In genomic region chr13:59997431-59997830, GRCm38 (mm10) we compare ENCODE assay signal across 26 mouse cellular contexts.
DNase-seq lines count a peak whose midpoint lies in the region; ATAC-seq and TF ChIP-seq lines count a peak whose summit lies in the region.
"Had no signal": no experiment of that assay in that cellular context is flagged by ENCODE, and none has a peak within 500 bp of the region (broad histone marks: within the 10 kb centered on the region; RNA-seq: fewer than 3 reads in every experiment).

No protein-coding gene starts in this region.

- ATAC-seq in forebrain, embryonic 14.5 days, result no peak
- ATAC-seq in limb, embryonic 13.5 days (ENCODE audit: low FRiP score, low read depth), result no peak
- ATAC-seq in intestine, postnatal 0 days, result no peak
- ATAC-seq: forebrain, embryonic 16.5 days; hindbrain, embryonic 16.5 days; intestine, embryonic 15.5 days; Patski had no signal

- H3K27me3 ChIP-seq in forebrain, embryonic 10.5 days (ENCODE audit: poor library complexity, severe bottlenecking), result no peaks in the 10 kb centered on the region
- H3K27me3 ChIP-seq in forebrain, embryonic 14.5 days (replicated peaks; ENCODE audit: control insufficient read depth, insufficient read depth, low read length), result no peaks in the 10 kb centered on the region
- no peaks in the 10 kb centered on the region for H3K27me3 ChIP-seq in limb, embryonic 13.5 days
- no peaks in the 10 kb centered on the region for H3K27me3 ChIP-seq in intestine, postnatal 0 days (replicated peaks; ENCODE audit: control insufficient read depth, insufficient read depth, low read length)
- H3K27me3 ChIP-seq: embryonic facial prominence, embryonic 12.5 days; embryonic facial prominence, embryonic 15.5 days; hindbrain, embryonic 13.5 days; intestine, embryonic 15.5 days; Patski had no signal

- peaks cover 5% of the 10 kb centered on the region; the same call in 1 of the 2 replicates for H3K9me3 ChIP-seq in forebrain, embryonic 10.5 days
- H3K9me3 ChIP-seq in forebrain, embryonic 14.5 days (replicated peaks; ENCODE audit: control insufficient read depth, low read length), result no peaks in the 10 kb centered on the region
- no peaks in the 10 kb centered on the region for H3K9me3 ChIP-seq in limb, embryonic 13.5 days
- no peaks in the 10 kb centered on the region for H3K9me3 ChIP-seq in intestine, postnatal 0 days (ENCODE audit: control insufficient read depth)
- H3K9me3 ChIP-seq: embryonic facial prominence, embryonic 15.5 days; forebrain, embryonic 12.5 days; hindbrain, embryonic 10.5 days; hindbrain, embryonic 13.5 days; intestine, embryonic 15.5 days had no signal

- no peaks in the 10 kb centered on the region for H3K36me3 ChIP-seq in forebrain, embryonic 10.5 days (replicated peaks)
- no peaks in the 10 kb centered on the region for H3K36me3 ChIP-seq in forebrain, embryonic 14.5 days (ENCODE audit: control insufficient read depth, insufficient read depth, low read length)
- H3K36me3 ChIP-seq in limb, embryonic 13.5 days, result no peaks in the 10 kb centered on the region
- no peaks in the 10 kb centered on the region for H3K36me3 ChIP-seq in intestine, postnatal 0 days (ENCODE audit: control insufficient read depth, insufficient read depth)
- H3K36me3 ChIP-seq: embryonic facial prominence, embryonic 12.5 days; embryonic facial prominence, embryonic 15.5 days; forebrain, embryonic 12.5 days; hindbrain, embryonic 10.5 days; hindbrain, embryonic 13.5 days; intestine, embryonic 15.5 days had no signal

- H3K27ac ChIP-seq in forebrain, embryonic 10.5 days, result 0 out of 2 replicates have a peak overlapping the region, but pooled peaks have one; percentile 30
- H3K27ac ChIP-seq in forebrain, embryonic 14.5 days (ENCODE audit: low read depth, low read length), result no peak overlapping the region
- 0 out of 2 replicates have a peak overlapping the region, but pooled peaks have one; percentile 81 for H3K27ac ChIP-seq in limb, embryonic 13.5 days
- no peak overlapping the region for H3K27ac ChIP-seq in intestine, postnatal 0 days (ENCODE audit: low read depth, low read length)
- H3K27ac ChIP-seq: embryonic facial prominence, embryonic 12.5 days; embryonic facial prominence, embryonic 15.5 days; forebrain, embryonic 12.5 days; hindbrain, embryonic 10.5 days; hindbrain, embryonic 13.5 days; intestine, embryonic 15.5 days had no signal

- H3K9ac ChIP-seq in forebrain, embryonic 14.5 days (ENCODE audit: low read length), result no peak overlapping the region
- no peak overlapping the region for H3K9ac ChIP-seq in limb, embryonic 13.5 days
- no peak overlapping the region for H3K9ac ChIP-seq in intestine, postnatal 0 days (ENCODE audit: low read depth, low read length)
- H3K9ac ChIP-seq: embryonic facial prominence, embryonic 12.5 days; embryonic facial prominence, embryonic 15.5 days; forebrain, embryonic 12.5 days; hindbrain, embryonic 13.5 days; intestine, embryonic 15.5 days had no signal

- no peak for TF ChIP-seq CTCF in intestine, postnatal 0 days (IDR thresholded peaks at IDR 0.05; ENCODE audit: low read depth)

- H3K4me1 ChIP-seq in forebrain, embryonic 10.5 days, result peaks cover 56% of the 10 kb centered on the region
- H3K4me1 ChIP-seq in forebrain, embryonic 14.5 days (ENCODE audit: control insufficient read depth, insufficient read depth, low read length), result peaks cover 14% of the 10 kb centered on the region
- peaks cover 71% of the 10 kb centered on the region for H3K4me1 ChIP-seq in limb, embryonic 13.5 days
- no peaks in the 10 kb centered on the region for H3K4me1 ChIP-seq in intestine, postnatal 0 days (replicated peaks; ENCODE audit: control insufficient read depth, insufficient read depth, low read length)
- H3K4me1 ChIP-seq: intestine, embryonic 15.5 days had no signal

- H3K4me3 ChIP-seq in forebrain, embryonic 10.5 days, result no peak overlapping the region
- no peak overlapping the region for H3K4me3 ChIP-seq in forebrain, embryonic 14.5 days (ENCODE audit: low read depth, low read length)
- no peak overlapping the region for H3K4me3 ChIP-seq in limb, embryonic 13.5 days
- H3K4me3 ChIP-seq in intestine, postnatal 0 days (ENCODE audit: low read depth, low read length), result no peak overlapping the region
- H3K4me3 ChIP-seq: embryonic facial prominence, embryonic 12.5 days; embryonic facial prominence, embryonic 15.5 days; forebrain, embryonic 12.5 days; hindbrain, embryonic 10.5 days; hindbrain, embryonic 13.5 days; intestine, embryonic 15.5 days had no signal

- no peak overlapping the region for H3K4me2 ChIP-seq in forebrain, embryonic 14.5 days (ENCODE audit: low read length)
- H3K4me2 ChIP-seq in limb, embryonic 13.5 days (replicated peaks), result no peak overlapping the region
- H3K4me2 ChIP-seq in intestine, postnatal 0 days (replicated peaks; ENCODE audit: low read depth), result no peak overlapping the region
- H3K4me2 ChIP-seq: embryonic facial prominence, embryonic 12.5 days; embryonic facial prominence, embryonic 15.5 days; forebrain, embryonic 12.5 days; heart, embryonic 11.5 days; hindbrain, embryonic 13.5 days; intestine, embryonic 15.5 days had no signal

- WGBS in forebrain, embryonic 10.5 days, result 93% methylated on average over 3 of the region's 3 CpGs
- WGBS in forebrain, embryonic 14.5 days, result 93% methylated on average over 3 of the region's 3 CpGs
- WGBS in limb, embryonic 13.5 days, result 60% methylated on average over 3 of the region's 3 CpGs
- WGBS in intestine, postnatal 0 days, result 81% methylated on average over 3 of the region's 3 CpGs

- no peak for DNase-seq in forebrain, embryonic 10.5 days (ENCODE audit: extremely low spot score, low spot score)
- no peak for DNase-seq in forebrain, embryonic 14.5 days (ENCODE audit: low spot score)
- peak; percentile 30 for DNase-seq in 3134 (ENCODE audit: extremely low read depth, insufficient read length, low spot score)
- DNase-seq in NIH3T3 (ENCODE audit: low read depth), result peak; percentile 73
- no peak for DNase-seq in testis, postnatal 10 days (ENCODE audit: low spot score)
- DNase-seq in spleen, adult 12 weeks (ENCODE audit: low spot score), result no peak
- DNase-seq: adrenal gland, postnatal 10 days; adrenal gland, postnatal 36 days; cerebellum, adult 11-12 months; cerebellum, adult 8-10 months; cerebellum, postnatal 14 days; gastrocnemius, postnatal 10 days; gastrocnemius, postnatal 36 days; heart, postnatal 36 days had no signal

Comparison
In these comparisons a context has a peak if more than half of its experiments do, and no peak if none do; other contexts are left out.
1. H3K27ac ChIP-seq: peak in forebrain, embryonic 10.5 days (single experiment) and limb, embryonic 13.5 days (single experiment); none in forebrain, embryonic 14.5 days (single experiment) and intestine, postnatal 0 days (single experiment).
2. DNase-seq: peak in 3134 (single experiment) and NIH3T3 (single experiment); none in forebrain, embryonic 10.5 days (single experiment), forebrain, embryonic 14.5 days (single experiment), testis, postnatal 10 days (single experiment) and spleen, adult 12 weeks (single experiment).